Mouse (Mus musculus): ENCODE measurements around the gene Kdm2a. TPM values are rescaled to one million over a fixed set of nuclear protein-coding genes. Genes with fewer than 3 reads are reported as not detected.

Gene Kdm2a
- 34.9 and 42.0 TPM in 2 replicates for polyA plus RNA-seq (2014; fragmentation: Nextera tagmentation; extraction: Ambion mirVana)

DNA sequence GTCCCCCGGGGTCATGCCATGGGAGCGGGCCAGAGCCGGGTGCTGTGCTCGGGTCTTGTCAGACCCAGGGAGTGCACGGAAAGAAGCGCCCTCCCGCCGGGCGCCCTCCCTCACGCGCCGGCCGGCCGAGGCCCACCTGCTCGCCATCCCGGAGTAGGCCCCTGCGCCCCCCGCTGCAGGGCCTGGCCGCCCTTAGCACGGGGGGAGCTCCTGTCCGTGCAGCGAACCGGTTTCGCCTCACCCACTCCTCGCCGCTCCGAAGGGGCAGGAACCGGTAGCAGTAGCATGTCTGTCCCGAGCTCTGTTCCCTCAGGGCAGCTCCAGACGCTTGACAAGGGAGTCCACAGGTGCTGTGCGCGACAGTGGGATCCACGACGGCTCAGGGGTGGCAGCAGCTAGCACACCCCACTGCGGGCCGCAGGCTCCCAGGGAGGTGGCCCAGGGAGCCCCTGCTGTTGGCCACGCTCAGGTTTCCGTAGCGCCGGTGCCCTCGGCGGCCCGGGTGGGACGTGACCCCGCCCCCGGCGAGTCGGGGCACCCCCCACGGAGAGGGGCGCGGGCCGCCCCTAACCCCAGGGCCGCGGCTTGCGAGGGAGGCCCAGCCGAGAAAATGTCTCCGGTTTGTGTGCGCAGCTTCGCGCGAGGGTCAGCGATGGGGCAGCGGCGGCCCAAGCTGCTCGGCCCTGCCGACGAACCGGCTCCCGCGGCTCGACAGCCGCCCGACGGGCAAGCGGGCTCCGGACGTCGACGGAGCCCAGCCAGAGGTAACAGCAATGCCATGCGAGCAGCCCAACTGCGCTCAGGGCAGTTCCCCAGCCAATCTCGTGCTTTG, at the start of gene Kdm2a:
TSS of gene Kdm2a (minus strand) at position 488 of the 832 bp plus-strand sequence.
- no peaks in the 10 kb centered on the region for H3K27me3 ChIP-seq (ENCODE audit: control insufficient read depth, insufficient read depth, low read length)
- peak within 1 kb of the TSS; percentile 100 for H3K4me3 ChIP-seq (ENCODE audit: low read depth, low read length)
- DNase-seq (ENCODE audit: low spot score, missing footprints), result peak; percentile 92
- H3K9ac ChIP-seq (ENCODE audit: low read length), result peak within 1 kb of the TSS; percentile 78
- H3K9me3 ChIP-seq (ENCODE audit: control insufficient read depth, low read length), result no peaks in the 10 kb centered on the region
- peak; percentile 34 for ATAC-seq (ENCODE audit: low FRiP score)
- H3K4me1 ChIP-seq (ENCODE audit: control insufficient read depth, insufficient read depth, low read length), result peaks cover 9% of the 10 kb centered on the region
- no peaks in the 10 kb centered on the region for H3K36me3 ChIP-seq (ENCODE audit: control insufficient read depth, insufficient read depth, low read length)
- WGBS, result under 1% methylated on average over 81 of the region's 82 CpGs
- peak within 1 kb of the TSS; percentile 82 for H3K4me2 ChIP-seq
- peak within 1 kb of the TSS; percentile 94 for H3K27ac ChIP-seq (ENCODE audit: low read depth, low read length)

DNA sequence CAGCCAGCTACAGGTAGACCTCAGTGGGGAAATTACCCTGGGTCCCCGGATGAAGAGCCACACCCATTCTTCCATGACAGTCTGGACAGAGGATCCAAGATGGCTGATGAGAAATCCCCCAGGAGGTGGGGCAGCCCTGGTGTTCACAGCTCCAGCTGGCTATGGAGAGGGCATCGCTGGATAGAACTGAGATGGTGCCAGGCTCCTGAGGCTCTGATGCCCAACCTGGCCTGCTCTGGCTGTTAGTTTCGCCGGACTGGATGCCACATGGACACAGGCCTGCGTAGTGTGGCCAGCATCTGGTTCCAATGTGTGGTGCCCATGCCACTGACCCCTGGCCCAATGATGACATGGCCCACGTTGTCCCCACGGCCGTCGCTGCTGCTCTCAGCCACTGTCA, 49.4 kb upstream of the Kdm2a start:
- DNase-seq (ENCODE audit: low spot score, missing footprints), result peak; percentile 28
- WGBS, result 90% methylated on average over 9 of the region's 9 CpGs
- Histone ChIP-seq H3K4me3 (ENCODE audit: low read depth, low read length) (no peak overlapping the region), H3K9me3 (ENCODE audit: control insufficient read depth, low read length) (no peaks in the 10 kb centered on the region), H3K4me1 (ENCODE audit: control insufficient read depth, insufficient read depth, low read length) (no peaks in the 10 kb centered on the region), H3K36me3 (ENCODE audit: control insufficient read depth, insufficient read depth, low read length) (no peaks in the 10 kb centered on the region), H3K9ac (ENCODE audit: low read length) (no peak overlapping the region), H3K27me3 (ENCODE audit: control insufficient read depth, insufficient read depth, low read length) (no peaks in the 10 kb centered on the region), H3K4me2 (no peak overlapping the region), H3K27ac (ENCODE audit: low read depth, low read length) (no peak overlapping the region)
- no peak for ATAC-seq (ENCODE audit: low FRiP score)

DNA sequence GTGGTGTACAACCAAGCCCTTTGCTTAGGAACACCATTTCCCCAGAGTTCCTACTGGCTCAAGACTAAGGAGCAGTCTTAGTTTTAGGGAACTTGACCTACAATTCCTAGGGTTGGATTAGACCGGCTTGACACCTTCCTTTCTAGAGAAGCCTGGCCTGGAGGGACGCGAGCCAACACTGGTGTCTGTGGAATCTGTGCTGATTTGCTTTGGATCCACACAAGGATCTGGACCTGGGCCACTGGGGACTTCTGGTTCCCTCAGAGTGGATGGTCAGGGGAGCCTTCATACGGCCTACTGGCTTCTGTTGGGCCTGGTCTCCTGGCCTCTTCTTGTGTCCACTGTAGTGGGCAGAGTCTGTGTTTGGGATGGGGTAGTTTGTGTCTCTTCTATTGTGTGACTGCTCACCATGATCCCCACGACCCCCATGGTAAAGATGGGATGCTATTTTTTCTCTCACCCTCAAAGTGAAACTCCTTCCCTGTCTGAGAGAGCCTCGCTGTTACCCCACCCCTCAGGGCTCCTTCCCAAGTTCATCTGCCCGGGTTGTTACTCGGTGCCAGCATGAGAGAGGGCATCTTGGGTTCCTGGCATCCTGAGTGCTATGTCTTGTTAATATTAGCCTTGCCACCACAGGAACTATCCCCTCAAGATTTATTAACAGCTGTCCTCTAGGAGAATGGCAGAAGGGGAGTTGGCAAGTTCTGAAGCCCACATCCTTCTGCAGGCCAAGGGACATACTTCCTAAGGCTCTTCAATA, 48.8 kb upstream of the Kdm2a start:
- Histone ChIP-seq H3K27me3 (ENCODE audit: control insufficient read depth, insufficient read depth, low read length) (no peaks in the 10 kb centered on the region), H3K36me3 (ENCODE audit: control insufficient read depth, insufficient read depth, low read length) (no peaks in the 10 kb centered on the region), H3K4me3 (ENCODE audit: low read depth, low read length) (no peak overlapping the region), H3K27ac (ENCODE audit: low read depth, low read length) (no peak overlapping the region), H3K4me2 (no peak overlapping the region), H3K4me1 (ENCODE audit: control insufficient read depth, insufficient read depth, low read length) (no peaks in the 10 kb centered on the region), H3K9me3 (ENCODE audit: control insufficient read depth, low read length) (no peaks in the 10 kb centered on the region), H3K9ac (ENCODE audit: low read length) (no peak overlapping the region)
- DNase-seq (ENCODE audit: low spot score, missing footprints), result peak; percentile 26
- 86% methylated on average over 8 of the region's 8 CpGs for WGBS
- no peak for ATAC-seq (ENCODE audit: low FRiP score)

DNA sequence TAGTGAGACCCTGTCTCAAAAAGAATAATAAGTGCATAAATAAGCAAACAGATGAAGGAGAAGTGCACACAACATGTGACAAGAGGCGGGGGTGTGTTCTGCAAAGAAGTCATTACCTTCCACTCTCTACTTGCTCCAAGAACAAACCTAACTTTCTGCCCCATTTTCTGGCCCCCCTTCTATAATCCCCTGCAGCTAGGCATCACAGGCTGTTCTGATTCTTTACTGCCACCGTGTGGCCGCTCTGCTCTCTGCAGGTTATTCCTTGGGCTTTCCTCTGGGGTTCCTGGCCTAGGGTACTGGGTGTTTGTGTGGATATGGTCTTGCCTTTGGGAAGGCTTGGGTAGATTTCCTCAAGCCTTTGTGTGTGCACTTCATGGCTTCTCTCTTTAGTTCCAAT, 44.3 kb upstream of the Kdm2a start:
- no peak; the same call in 1 of the 2 replicates for ATAC-seq (ENCODE audit: low FRiP score)
- H3K27ac ChIP-seq (ENCODE audit: low read depth, low read length), result no peak overlapping the region
- WGBS, result 10% methylated on average over 3 of the region's 3 CpGs

DNA sequence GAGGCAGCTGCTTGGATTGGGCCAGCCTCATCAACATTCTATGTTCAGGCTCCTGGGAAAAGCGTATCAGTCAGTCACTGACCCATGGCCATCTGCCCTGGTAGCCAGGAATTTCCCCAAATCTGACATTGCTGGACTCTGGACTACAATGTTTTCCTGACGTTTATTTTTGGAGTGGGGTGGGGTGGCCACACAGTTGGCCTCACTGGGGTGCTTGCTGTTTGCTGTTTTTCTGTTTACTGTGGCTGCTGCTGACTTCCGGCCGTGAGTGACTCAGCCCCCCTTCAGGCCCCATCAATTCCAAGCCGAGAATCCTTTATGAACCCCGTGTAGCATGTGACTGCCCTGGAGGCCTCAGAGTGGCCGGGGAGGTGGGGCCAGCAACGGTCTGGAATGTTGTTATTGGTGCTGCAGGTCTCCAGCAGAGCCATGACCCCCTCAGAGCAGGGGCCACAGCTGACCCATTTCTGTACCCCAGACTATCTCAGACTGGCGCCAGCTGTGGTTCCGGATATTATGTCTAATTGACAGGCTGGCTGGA, 43.6 kb upstream of the Kdm2a start:
- H3K4me2 ChIP-seq, result no peak overlapping the region
- H3K4me3 ChIP-seq (ENCODE audit: low read depth, low read length), result no peak overlapping the region
- no peak overlapping the region for H3K9ac ChIP-seq (ENCODE audit: low read length)
- H3K36me3 ChIP-seq (ENCODE audit: control insufficient read depth, insufficient read depth, low read length), result no peaks in the 10 kb centered on the region
- 45% methylated on average over 10 of the region's 10 CpGs for WGBS
- H3K27me3 ChIP-seq (ENCODE audit: control insufficient read depth, insufficient read depth, low read length), result peaks cover 15% of the 10 kb centered on the region
- peaks cover 6% of the 10 kb centered on the region for H3K4me1 ChIP-seq (ENCODE audit: control insufficient read depth, insufficient read depth, low read length)
- DNase-seq (ENCODE audit: low spot score, missing footprints) (peak; percentile 88), ATAC-seq (ENCODE audit: low FRiP score) (no peak)
- H3K27ac ChIP-seq (ENCODE audit: low read depth, low read length), result no peak overlapping the region
- H3K9me3 ChIP-seq (ENCODE audit: control insufficient read depth, low read length), result no peaks in the 10 kb centered on the region

More for the DNA sequence above, 44.3 kb upstream of the Kdm2a start:
- Histone ChIP-seq H3K9me3 (ENCODE audit: control insufficient read depth, low read length) (no peaks in the 10 kb centered on the region), H3K4me1 (ENCODE audit: control insufficient read depth, insufficient read depth, low read length) (peaks cover 6% of the 10 kb centered on the region), H3K27me3 (ENCODE audit: control insufficient read depth, insufficient read depth, low read length) (peaks cover 15% of the 10 kb centered on the region), H3K9ac (ENCODE audit: low read length) (no peak overlapping the region), H3K36me3 (ENCODE audit: control insufficient read depth, insufficient read depth, low read length) (no peaks in the 10 kb centered on the region), H3K4me2 (no peak overlapping the region), H3K4me3 (ENCODE audit: low read depth, low read length) (no peak overlapping the region)
- DNase-seq (ENCODE audit: low spot score, missing footprints), result peak; percentile 98

DNA sequence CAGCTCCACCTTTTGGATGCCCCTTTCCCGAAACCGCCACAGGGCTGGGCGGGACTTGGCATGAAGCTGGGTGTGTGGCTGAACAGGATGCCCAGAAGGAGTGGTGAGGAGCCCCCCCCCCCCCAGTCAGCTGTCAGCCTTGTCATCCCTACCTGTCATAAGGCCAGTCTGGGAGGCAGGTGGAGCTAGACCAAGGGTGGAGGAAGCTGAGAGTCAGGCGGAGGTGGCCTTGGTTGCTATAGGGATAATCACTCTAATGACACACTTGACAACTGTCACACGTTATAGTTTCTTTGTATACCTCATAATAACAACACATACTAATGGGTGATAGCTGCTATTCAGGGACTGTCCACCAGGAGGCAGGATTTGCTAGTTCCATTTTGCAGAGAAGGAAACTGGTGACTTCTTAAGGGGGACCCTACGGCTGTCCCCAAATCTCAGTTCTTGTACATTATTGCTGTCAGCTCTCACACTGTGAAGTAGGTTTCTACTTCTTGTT, 43.1 kb upstream of the Kdm2a start:
- no peak overlapping the region for H3K9ac ChIP-seq (ENCODE audit: low read length)
- H3K36me3 ChIP-seq (ENCODE audit: control insufficient read depth, insufficient read depth, low read length), result no peaks in the 10 kb centered on the region
- no peak overlapping the region for H3K4me2 ChIP-seq
- peaks cover 15% of the 10 kb centered on the region for H3K27me3 ChIP-seq (ENCODE audit: control insufficient read depth, insufficient read depth, low read length)
- no peaks in the 10 kb centered on the region for H3K9me3 ChIP-seq (ENCODE audit: control insufficient read depth, low read length)
- no peak overlapping the region for H3K4me3 ChIP-seq (ENCODE audit: low read depth, low read length)
- ATAC-seq (ENCODE audit: low FRiP score) (no peak), DNase-seq (ENCODE audit: low spot score, missing footprints) (peak; percentile 95)
- 26% methylated on average over 6 of the region's 6 CpGs for WGBS
- H3K27ac ChIP-seq (ENCODE audit: low read depth, low read length), result no peak overlapping the region
- peaks cover 6% of the 10 kb centered on the region for H3K4me1 ChIP-seq (ENCODE audit: control insufficient read depth, insufficient read depth, low read length)

DNA sequence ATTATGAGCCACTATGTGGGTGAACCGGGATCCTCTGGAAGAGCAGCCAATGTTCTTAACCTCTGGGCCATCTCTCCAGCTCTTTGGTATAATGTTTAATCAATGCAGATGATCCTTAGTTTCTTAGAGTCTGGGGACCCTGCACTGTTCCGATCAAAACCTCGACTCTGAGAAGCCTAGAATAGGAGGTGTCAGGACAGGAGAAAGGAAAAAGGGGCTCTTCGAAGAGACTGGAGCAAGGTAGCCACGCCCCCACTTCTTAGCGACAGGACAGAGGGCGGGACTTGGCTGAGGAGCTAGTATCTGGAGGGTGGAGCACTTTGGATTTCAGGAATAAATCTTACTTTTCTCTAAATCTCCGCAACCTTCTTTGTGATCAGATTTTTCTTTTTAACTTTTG, 42.1 kb upstream of the Kdm2a start:
- Histone ChIP-seq H3K4me2 (no peak overlapping the region), H3K4me3 (ENCODE audit: low read depth, low read length) (no peak overlapping the region), H3K4me1 (ENCODE audit: control insufficient read depth, insufficient read depth, low read length) (peaks cover 6% of the 10 kb centered on the region), H3K27me3 (ENCODE audit: control insufficient read depth, insufficient read depth, low read length) (peaks cover 15% of the 10 kb centered on the region), H3K27ac (ENCODE audit: low read depth, low read length) (no peak overlapping the region), H3K9ac (ENCODE audit: low read length) (no peak overlapping the region), H3K36me3 (ENCODE audit: control insufficient read depth, insufficient read depth, low read length) (no peaks in the 10 kb centered on the region), H3K9me3 (ENCODE audit: control insufficient read depth, low read length) (no peaks in the 10 kb centered on the region)
- DNase-seq (ENCODE audit: low spot score, missing footprints), result peak; percentile 86
- no peak for ATAC-seq (ENCODE audit: low FRiP score)
- WGBS, result 10% methylated on average over 8 of the region's 8 CpGs

DNA sequence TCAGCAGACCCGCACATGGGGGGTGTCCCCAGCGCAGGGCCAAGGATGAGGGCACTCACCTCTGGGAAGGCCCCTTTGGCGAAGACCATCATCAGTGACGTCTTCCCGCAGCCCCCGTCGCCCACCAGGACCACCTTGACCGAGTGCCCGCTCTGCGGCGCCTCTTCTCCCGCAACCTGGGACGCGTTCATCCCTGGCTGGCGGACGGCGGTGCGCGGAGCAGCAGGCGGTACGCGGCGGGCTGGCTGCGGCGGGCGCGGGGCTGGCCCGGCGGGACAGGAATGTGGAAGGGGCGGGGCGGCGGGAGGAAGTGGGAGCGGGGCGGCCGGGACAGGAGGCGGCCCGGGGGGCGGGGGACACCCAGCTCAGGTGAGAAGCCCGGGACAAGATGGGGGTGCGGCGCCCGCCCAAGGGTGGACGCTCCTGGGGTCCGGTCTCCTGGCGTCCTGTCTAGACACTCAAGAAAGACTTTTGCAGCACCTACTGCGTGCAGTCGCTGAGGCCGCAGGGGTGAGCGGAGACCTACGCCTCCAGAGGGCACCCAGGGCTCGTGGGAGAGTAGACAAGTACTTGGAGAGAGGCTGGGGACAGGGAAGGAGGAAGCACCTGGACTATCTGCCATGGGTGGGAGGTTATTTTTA, 41.2 kb upstream of the Kdm2a start, which contains the start of gene Rhod:
TSS of gene Rhod (minus strand) at position 272 of the 641 bp plus-strand sequence.
- Histone ChIP-seq H3K27me3 (ENCODE audit: control insufficient read depth, insufficient read depth, low read length) (peaks cover 15% of the 10 kb centered on the region), H3K9ac (ENCODE audit: low read length) (peak within 1 kb of the TSS; percentile 57), H3K4me1 (ENCODE audit: control insufficient read depth, insufficient read depth, low read length) (peaks cover 6% of the 10 kb centered on the region), H3K9me3 (ENCODE audit: control insufficient read depth, low read length) (no peaks in the 10 kb centered on the region), H3K4me2 (peak within 1 kb of the TSS; percentile 89), H3K4me3 (ENCODE audit: low read depth, low read length) (peak within 1 kb of the TSS; percentile 51), H3K36me3 (ENCODE audit: control insufficient read depth, insufficient read depth, low read length) (no peaks in the 10 kb centered on the region), H3K27ac (ENCODE audit: low read depth, low read length) (no peak within 1 kb of the TSS)
- DNase-seq (ENCODE audit: low spot score, missing footprints) (peak; percentile 90), ATAC-seq (ENCODE audit: low FRiP score) (peak; percentile 52; the same call in 1 of the 2 replicates)
- under 1% methylated on average over 43 of the region's 51 CpGs for WGBS
